Mouse (Mus musculus) liver (tissue): ENCODE measurements around the gene Aldh1l1.

ENCODE experiments used
- DNase-seq: peaks from one replicate; pipeline ENCODE4 v3.0.0-alpha.2; 2020; ENCODE audit warnings: mixed read lengths

Aldh1l1 gene

DNA sequence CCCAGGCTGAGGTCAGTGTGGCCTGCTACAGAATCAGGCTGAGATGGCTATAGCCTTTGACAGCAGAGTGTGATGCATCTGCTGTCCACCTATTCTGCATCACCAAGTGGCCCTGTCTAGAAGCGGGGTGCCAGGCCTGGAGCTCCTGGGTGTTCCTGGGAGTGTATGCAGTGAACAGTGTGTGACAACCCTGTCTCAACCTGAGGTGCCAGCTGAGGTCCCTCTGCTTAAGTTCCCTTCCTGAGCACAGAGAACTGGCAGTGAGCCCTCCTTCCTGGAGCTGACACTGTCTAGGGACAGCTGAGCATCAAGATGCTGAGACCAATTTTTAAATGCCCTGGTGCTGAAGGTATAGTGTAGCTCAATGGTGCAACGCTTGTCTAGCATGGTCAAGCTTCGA lies 13.5 kb upstream of the Aldh1l1 start:
- DNase-seq, result no peak

GRCm38 (mm10) chr6:90473630-90474360 lies 12.4 kb upstream of the Aldh1l1 start:
- no peak for DNase-seq

GRCm38 (mm10) chr6:90474361-90474750 lies 11.9 kb upstream of the Aldh1l1 start:
- DNase-seq, result no peak

DNA sequence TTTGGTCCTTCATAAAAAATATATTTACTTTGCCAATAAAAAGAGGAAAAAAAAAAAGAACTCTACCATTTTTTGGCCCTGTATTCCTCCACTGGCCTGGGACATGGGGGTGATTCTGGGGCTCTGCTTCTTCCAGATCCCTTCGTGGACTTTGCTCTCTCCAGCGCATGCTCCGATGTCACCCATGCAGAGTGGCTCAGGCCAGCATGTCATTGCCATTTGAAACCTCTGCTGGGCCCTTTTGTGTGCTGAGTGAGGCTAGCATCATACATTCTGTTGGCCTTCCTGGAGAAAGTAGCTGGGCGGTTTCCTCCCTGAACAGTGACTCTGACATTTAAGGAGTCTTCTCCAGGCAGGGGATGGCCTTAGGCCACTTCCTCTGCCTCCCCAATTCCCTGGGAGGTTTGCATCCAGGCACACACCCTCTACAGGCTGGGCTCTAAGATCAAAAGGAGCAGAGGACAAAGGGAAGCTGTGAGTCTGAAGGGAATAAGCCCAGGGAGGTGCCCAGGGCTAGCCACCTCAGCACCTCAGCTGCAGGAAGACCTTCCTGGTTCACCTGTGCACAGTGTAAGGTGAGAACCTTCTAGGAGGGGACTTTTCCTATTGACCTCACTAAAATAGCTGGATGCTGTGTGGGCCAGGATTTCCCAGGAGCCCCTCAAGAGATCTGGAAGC lies 10.9 kb upstream of the Aldh1l1 start:
- no peak for DNase-seq

DNA sequence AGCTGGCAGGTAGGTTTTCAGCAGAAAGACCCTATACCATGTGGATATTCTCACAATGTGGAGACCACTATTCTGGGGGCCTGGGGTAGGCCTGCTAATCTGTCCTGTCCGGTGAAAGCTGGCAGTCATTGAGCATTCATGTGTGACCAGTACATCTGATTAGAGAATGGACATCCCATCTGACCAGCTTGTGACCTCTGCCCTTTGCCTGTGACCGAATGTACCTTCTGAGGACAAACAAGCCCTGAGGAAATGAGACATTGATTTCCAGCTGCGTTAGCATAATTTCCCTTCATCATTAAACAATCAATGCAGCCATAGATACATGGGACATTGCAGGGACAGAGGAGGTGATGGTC lies 10.4 kb upstream of the Aldh1l1 start:
- DNase-seq, result no peak

- no peak for DNase-seq
Measured at GRCm38 (mm10) chr6:90476941-90477518, 9.2 kb upstream of the Aldh1l1 start.

DNA sequence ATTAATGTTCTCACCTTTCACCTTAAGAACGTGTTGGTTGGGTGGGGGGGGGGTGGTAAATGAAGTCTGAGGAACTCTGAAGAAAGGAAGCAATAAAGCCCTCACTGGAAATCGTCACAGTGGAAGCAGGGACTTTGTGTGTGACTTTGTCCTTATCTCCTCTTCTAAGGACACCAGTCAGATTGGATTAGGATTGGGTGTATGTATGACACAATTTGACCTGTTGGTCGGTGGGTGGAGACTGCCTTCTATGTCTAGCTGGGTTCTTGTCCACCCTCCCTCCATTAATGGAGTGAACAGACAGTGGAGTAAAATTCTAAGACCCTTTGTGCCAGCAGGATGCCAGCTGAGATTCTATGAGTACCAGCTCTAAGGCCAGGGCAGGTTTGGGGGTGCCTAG lies 2.0 kb upstream of the Aldh1l1 start:
- DNase-seq, result no peak

GRCm38 (mm10) chr6:90484876-90485275 lies 1.4 kb upstream of the Aldh1l1 start:
- no peak for DNase-seq

- no peak for DNase-seq
Measured at GRCm38 (mm10) chr6:90487531-90487930, 1.3 kb downstream of the Aldh1l1 start.

DNA sequence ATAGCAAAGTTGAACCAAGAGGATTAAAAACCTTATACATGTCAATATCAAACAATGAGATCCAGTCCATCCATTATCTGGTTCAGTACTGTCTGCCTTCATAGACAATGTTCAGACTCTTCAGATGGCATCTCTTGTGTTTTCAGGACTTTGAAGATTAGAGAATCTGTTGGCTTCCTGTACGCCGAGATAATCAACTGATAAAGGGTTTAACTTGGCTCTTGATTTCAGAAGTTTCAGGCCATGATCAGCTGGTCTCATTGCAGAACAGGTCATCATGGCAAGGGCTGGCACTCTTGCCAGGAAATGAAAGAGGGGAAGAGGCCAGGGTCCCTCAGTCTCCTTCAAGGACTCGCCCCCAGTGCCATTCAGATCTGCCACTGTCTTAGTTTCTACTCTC lies 3.3 kb downstream of the Aldh1l1 start:
- DNase-seq, result no peak

DNA sequence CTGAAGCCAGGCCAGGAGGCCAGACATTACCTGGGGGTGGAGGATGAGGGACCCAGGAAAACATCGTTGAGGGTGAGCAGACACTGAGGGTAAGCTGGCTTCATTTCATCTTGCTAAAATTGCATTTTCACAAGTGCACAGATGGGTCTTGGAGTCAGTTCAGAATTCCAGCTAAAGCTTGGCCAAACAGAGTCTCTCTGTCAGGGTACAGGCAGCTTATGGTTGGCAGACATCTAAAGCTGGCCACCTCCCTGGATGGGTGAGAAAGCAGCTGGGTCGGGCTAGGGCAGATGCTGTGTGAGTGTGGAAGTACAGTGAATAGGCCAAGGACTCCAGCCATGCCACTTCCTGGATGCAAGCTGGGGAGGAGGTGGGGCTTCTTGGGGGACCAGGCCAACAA lies 4.7 kb downstream of the Aldh1l1 start:
- DNase-seq, result no peak

DNA sequence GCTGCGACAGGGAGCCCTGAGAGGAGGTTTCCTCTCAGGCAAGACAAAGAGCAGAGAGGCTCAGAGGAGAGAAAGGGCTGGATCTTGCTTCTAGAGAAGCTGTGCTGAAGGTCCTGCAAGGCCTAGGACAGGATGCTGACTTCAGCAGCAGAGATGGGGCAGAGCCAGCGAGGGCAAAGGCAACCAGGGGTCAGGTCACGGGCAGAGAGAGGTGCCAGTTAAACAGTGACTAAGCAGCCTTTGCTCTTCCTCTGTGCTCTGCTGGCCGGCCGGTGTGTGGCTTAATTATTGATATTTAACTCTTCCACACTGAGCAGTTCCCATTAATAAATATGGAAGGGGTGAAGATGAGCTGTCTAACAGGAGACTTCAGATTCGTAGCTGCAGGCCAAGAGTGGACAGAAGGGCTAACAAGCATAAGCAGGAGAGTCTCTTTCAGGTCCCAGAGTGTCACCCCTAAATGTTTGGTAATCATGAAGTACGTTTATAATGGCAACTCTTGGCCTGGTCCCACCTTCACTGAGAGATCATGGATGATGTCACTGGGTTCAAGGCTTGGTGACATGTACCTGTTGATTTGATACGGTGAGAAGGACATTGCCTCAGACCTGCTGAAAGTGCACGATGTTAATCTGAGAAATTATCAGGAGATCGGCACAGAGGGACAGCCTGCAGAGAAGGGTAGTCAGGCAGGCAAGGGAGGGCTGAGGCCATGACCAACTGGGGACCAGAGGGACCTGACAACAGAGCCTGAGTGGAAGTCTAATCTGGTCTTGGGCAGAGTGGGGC lies 5.9 kb downstream of the Aldh1l1 start:
- DNase-seq, result peak; percentile 50

DNA sequence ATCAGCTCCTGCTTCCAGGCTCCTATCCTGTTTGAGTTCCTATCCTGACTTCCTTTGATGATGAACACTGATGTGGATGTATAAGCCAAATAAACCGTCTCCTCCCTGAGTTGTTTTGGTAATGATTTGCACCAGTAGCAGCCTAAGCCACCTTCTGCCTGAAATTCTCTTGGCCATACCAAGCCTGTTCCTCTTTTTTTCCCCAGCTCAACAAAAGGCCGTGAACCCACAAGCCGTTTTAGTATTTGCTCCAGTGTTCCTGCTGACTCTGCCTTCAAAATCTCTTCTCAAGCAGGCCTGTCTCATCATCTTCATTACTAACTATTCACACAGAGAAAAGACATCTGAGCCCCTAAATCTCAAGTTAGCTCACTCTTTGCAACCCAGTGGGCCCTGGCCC lies 7.9 kb downstream of the Aldh1l1 start:
- no peak for DNase-seq

GRCm38 (mm10) chr6:90494566-90494965 lies 8.3 kb downstream of the Aldh1l1 start:
- DNase-seq, result no peak

DNA sequence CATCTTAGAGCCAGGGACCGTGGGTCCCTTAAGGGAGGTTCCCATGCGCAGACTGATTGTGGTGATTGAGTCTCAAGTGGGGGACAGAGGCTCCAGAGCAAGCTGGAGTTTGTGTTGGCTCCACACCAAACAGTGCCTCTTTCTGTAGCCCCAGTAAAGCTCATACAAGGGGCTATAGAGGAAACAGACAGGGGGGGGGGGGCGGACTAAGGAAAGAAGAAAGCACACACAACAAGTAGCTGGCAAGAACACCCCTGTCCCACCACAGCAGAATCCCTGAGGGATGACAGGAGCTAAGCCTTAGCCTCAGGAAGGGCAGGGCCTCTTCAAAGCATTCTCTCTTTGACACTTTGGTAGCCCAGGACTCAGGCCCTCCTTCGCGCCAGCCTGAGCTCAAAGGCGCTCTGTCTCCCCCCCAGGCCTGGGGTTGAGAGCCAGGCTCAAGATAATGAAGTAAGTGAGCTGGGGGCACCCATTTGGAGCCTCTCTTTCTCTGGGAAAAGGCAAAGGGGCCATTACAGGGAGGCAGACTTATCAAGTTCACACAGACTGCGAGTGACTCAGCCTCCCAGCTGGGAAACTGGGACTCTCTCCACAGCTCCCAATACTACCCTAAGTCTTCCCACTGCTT lies 9.2 kb downstream of the Aldh1l1 start:
- DNase-seq, result no peak

DNA sequence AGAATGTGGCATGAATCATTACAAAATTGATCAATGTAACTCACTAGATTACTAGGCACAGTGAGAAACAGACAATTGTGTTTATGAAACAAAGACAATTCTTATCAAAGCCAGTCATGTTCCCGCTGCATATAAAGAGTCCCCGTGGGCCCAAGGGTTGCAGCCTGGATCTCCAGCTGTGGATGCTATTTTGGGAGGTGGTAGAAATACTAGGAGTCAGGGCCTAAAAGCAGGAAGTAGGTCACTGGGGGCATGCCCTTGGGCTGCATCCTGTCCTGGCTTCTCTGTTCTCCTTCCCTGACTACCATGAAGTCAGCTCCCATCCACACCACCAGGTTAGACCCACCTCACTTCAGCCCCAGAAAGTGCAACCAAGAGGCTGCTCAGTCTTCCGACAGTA lies 10.0 kb downstream of the Aldh1l1 start:
- DNase-seq, result no peak

- no peak for DNase-seq
Measured at GRCm38 (mm10) chr6:90499509-90499908, 13.3 kb downstream of the Aldh1l1 start.

DNA sequence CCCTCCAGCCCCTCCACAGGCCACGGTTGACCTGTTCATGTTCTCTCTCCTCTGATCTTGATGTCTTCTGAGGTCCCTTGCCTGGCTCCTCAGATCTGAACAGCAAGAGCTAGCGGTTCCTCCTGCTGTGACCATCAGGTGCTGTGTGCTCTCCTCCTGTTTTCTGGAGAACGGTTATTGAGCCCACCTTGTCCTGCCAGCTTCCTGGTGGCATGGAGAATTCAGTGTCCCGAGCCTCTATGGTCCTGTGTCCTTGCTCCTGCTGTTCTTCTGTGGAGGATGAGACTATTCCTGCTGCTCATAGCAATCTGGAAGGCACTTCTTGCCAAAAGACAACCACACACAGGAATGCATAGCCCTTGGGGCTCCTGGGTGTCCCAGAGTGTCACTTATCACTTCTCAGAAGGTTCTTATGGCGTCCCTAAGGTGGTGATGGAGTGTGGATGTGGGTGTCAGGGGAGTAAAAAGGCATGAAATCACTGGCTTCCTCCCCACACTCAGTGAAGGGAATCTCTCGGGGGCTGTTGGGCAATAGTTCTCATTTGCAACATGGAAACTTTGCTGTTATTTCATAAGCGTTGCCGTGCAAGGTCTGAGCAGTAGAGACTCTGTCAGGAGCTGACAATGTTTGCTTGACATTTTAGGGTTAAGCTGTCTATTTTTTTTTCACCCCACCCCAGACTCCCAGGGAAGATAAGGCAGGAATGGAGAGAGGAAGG lies 15.2 kb downstream of the Aldh1l1 start:
- DNase-seq, result no peak

DNA sequence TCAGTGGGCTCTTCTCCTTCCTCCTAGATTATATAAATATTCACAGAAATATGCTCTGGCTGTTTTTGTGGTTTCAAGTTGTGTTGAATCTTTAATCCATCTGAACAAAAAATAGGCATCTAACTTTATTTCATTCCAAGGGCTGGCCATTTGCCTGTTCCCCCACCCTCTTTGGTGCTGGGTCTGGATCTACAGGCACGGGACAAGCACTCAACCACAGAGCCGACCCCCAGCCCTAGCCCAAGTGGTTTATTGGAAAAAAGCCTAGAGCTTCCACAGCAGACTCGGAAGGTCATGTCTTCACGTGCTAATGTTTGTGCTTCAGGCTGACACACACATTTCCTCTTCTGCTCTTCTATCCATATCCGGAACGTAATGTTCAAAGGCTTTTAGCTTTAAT lies 19.7 kb downstream of the Aldh1l1 start:
- DNase-seq, result no peak

- DNase-seq, result no peak
Measured at GRCm38 (mm10) chr6:90506673-90507311, 20.6 kb downstream of the Aldh1l1 start.

DNA sequence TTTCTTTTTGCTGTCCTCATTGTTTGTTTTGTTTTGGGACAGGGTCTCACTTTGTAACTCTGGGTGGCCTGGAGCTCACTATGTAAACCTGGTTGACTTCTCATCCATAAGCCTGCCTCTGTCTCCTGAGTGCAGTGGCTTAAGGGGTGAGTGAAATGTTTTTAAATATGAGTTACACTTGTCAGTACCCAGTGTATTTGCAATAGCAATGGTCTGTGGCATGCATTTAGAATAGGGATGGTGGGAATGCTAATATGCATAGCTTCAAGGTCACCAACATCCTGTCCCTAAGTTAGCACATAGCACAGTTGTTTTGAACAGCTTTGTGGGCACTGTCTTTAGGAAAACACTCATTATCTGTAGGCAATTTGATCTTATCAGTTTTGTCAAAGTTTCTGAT lies 21.2 kb downstream of the Aldh1l1 start:
- no peak for DNase-seq

GRCm38 (mm10) chr6:90508197-90508624 lies 22.0 kb downstream of the Aldh1l1 start:
- no peak for DNase-seq
